In the genomic region with DNA sequence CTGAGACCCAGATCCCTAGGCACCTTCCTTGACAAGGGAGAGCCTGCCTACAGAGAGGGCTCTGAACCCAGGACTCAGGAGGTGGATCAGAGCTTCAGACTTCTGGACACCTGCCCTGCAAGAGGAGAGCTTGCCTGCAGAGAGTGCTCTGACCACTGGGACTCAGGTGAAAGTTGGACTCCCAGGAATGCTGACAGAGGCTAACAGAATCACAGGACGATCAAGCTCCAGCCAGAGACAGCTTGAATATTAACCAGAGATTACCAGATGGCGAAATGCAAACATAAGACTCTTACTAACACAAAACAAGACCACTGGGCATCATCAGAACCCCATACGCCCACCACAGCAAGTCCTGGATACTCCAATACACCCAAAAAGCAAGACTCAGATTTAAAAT, we compare ENCODE assay signal across 5 mouse cellular contexts.
A peak's percentile ranks its signal among the peaks of the same experiment; 100 is the strongest.
DNase-seq lines count a peak whose midpoint lies in the region; TF ChIP-seq lines count a peak whose summit lies in the region.
"Not testable (repeated sequence)": the region's sequence is repeated elsewhere in the genome, so short reads cannot be mapped to it uniquely, and the experiment has no call there.

No protein-coding gene starts in this region.

- not testable (repeated sequence) for H3K79me2 ChIP-seq in liver, adult 2 months (ENCODE audit: control insufficient read depth, insufficient read depth, low read length)

- not testable (repeated sequence) for TF ChIP-seq CTCF in liver, adult 2 months (IDR thresholded peaks at IDR 0.05; ENCODE audit: low read depth, low read length)

- H3K27ac ChIP-seq in liver, adult 2 months (replicated peaks; ENCODE audit: insufficient read depth, low read depth, low read length), result not testable (repeated sequence)

- not testable (repeated sequence) for H3K4me1 ChIP-seq in liver, adult 2 months (ENCODE audit: control insufficient read depth, insufficient read depth, low read length)

- DNase-seq in kidney, adult 11 months, result peak; percentile 44
- peak; percentile 37 to 41 for DNase-seq in kidney, adult 8-10 months
- peak; percentile 3 for DNase-seq in kidney, postnatal 10 days
- peak; percentile 1 to 50 for DNase-seq in kidney, postnatal 25 days
- DNase-seq in liver, adult 2 months (ENCODE audit: extremely low read depth, low read depth, low spot score), result peak; percentile 80

- not testable (repeated sequence) for TF ChIP-seq POLR2A in liver, adult 2 months (IDR thresholded peaks at IDR 0.05; ENCODE audit: extremely low read depth, insufficient read depth, low read length)

- 12% methylated on average over 3 of the region's 3 CpGs for WGBS in liver, adult 2 months

- not testable (repeated sequence) for H3K27me3 ChIP-seq in liver, adult 2 months (ENCODE audit: control insufficient read depth, insufficient read depth, low read length)

- H3K9ac ChIP-seq in liver, adult 2 months (ENCODE audit: low read depth, low read length), result not testable (repeated sequence)

- H3K4me3 ChIP-seq in liver, adult 2 months (ENCODE audit: insufficient read depth, low read depth, low read length), result not testable (repeated sequence)

- H3K36me3 ChIP-seq in liver, adult 2 months (ENCODE audit: control insufficient read depth, insufficient read depth, low read length), result not testable (repeated sequence)

Comparison
In these comparisons a context has a peak if more than half of its experiments do, and no peak if none do; other contexts are left out.
1. DNase-seq: peak in every context shown above with its lines; median percentile 80 in liver, adult 2 months; 44 in kidney, adult 11 months; 39 in kidney, adult 8-10 months; 26 in kidney, postnatal 25 days; 3 in kidney, postnatal 10 days.